Mouse (Mus musculus) embryo, embryonic 9.5 days (tissue): ENCODE measurements at regions not wholly inside any gene's neighbourhood (a gene's known extent, or its start where the extent isn't known, plus 50 kb on each side); places are given as distances from the start of the nearest gene placed in this dataset.
A peak's percentile ranks its signal among the peaks of the same experiment; 100 is the strongest.
"Not testable (repeated sequence)": the region's sequence is repeated elsewhere in the genome, so short reads cannot be mapped to it uniquely, and the experiment has no call there.

Experiments
- DNase-seq: peaks from one replicate; pipeline ENCODE4 v3.0.0-alpha.2; 2017; ENCODE audit errors: extremely low spot score

- no peak for DNase-seq
Measured at GRCm38 (mm10) chr17:66206074-66206473, 82.8 kb downstream of the Ddx11 start.

GRCm38 (mm10) chr17:66207653-66208497 lies 84.6 kb downstream of the Ddx11 start:
- not testable (repeated sequence) for DNase-seq

GRCm38 (mm10) chr17:66208803-66209515 lies 85.6 kb downstream of the Ddx11 start:
- DNase-seq: not testable (repeated sequence)

GRCm38 (mm10) chr17:66211561-66211960 lies 88.2 kb downstream of the Ddx11 start:
- DNase-seq: no peak

GRCm38 (mm10) chr17:66212616-66213015 lies 89.3 kb downstream of the Ddx11 start:
- DNase-seq: no peak

- no peak for DNase-seq
Measured at GRCm38 (mm10) chr17:66218321-66218720, 95.0 kb downstream of the Ddx11 start.

- no peak for DNase-seq
Measured at GRCm38 (mm10) chr17:66219669-66220435, 96.5 kb downstream of the Ddx11 start.

- peak; percentile 77 for DNase-seq
Measured at GRCm38 (mm10) chr17:66221256-66221655, 97.9 kb downstream of the Ddx11 start.

- no peak for DNase-seq
Measured at GRCm38 (mm10) chr17:66223711-66224110, 100.4 kb downstream of the Ddx11 start.

GRCm38 (mm10) chr17:66224241-66224640 lies 100.9 kb downstream of the Ddx11 start:
- no peak for DNase-seq

GRCm38 (mm10) chr17:66232391-66232790 lies 109.1 kb downstream of the Ddx11 start:
- no peak for DNase-seq

GRCm38 (mm10) chr17:66232891-66233421 lies 109.6 kb downstream of the Ddx11 start:
- DNase-seq: no peak

- no peak for DNase-seq
Measured at GRCm38 (mm10) chr17:66233451-66233951, 110.2 kb downstream of the Ddx11 start.

- DNase-seq: no peak
Measured at GRCm38 (mm10) chr17:66234432-66234831, 111.1 kb downstream of the Ddx11 start.

GRCm38 (mm10) chr17:66235096-66235805 lies 111.9 kb downstream of the Ddx11 start:
- DNase-seq: peak; percentile 86

GRCm38 (mm10) chr17:66235806-66236335 lies 112.6 kb downstream of the Ddx11 start:
- DNase-seq: no peak

- peak; percentile 83 for DNase-seq
Measured at GRCm38 (mm10) chr17:66241868-66242622, 118.7 kb downstream of the Ddx11 start.

GRCm38 (mm10) chr17:66244183-66244582 lies 120.9 kb downstream of the Ddx11 start:
- DNase-seq: no peak

GRCm38 (mm10) chr17:66246031-66246534 lies 122.8 kb downstream of the Ddx11 start:
- DNase-seq: no peak

- no peak for DNase-seq
Measured at GRCm38 (mm10) chr17:66251495-66251894, 128.2 kb downstream of the Ddx11 start.
